Mouse (Mus musculus): ENCODE results near the gene Arhgap15.

GRCm38 (mm10) chr2:44104282-44105197 lies 355.9 kb downstream of the Arhgap15 start:
- TF ChIP-seq CTCF (IDR thresholded peaks at IDR 0.05; ENCODE audit: low read depth, low read length) (no peak), GATA1 (IDR thresholded peaks at IDR 0.05; ENCODE audit: borderline replicate concordance, low read length) (no peak), TAL1 (conservative IDR thresholded peaks at IDR 0.05; ENCODE audit: low read depth, low read length) (no peak)

All from G1E (cell line).